Mouse (Mus musculus): ENCODE measurements around the gene Ltv1. TPM values are rescaled to one million over a fixed set of nuclear protein-coding genes. Genes with fewer than 3 reads are reported as not detected.
A peak's percentile ranks its signal among the peaks of the same experiment; 100 is the strongest.

The Ltv1 gene
- total RNA-seq, 2 experiments from 2014 or later, result 18.5 to 23.1 TPM

GRCm38 (mm10) chr10:13137906-13138305 lies 55.1 kb downstream of the Ltv1 start:
- intact Hi-C loops (cut with DNase I), result no loop called here
- DNase-seq (ENCODE audit: low spot score in 2 of 2), result no peak

GRCm38 (mm10) chr10:13135751-13136150 lies 57.2 kb downstream of the Ltv1 start:
- DNase-seq (ENCODE audit: low spot score in 2 of 2), result no peak
- intact Hi-C loops (cut with DNase I), result no loop called here

- intact Hi-C loops (cut with DNase I), result no loop called here
- no peak for DNase-seq (ENCODE audit: low spot score in 2 of 2)
Observed at GRCm38 (mm10) chr10:13135276-13135675, 57.7 kb downstream of the Ltv1 start.

DNA sequence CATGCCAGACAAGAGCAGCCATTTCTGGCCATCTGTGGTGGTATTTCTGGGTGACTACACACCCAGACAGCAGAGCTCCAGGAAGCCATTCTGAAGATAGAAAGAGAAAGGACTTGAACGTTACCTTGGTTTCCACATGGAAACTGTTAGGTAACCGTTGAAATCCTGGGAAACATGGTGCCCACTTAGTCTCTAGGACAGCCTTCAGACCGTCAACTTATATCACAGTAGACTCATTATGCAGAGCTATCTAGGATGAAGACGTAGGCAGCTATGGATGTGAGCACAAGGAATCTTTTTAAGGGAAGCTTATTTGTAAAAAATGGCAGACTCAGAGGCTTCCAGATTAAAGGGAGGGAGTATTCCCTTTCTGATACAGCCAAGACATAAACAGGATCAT lies 59.1 kb downstream of the Ltv1 start:
- intact Hi-C loops (cut with DNase I), result no loop called here
- DNase-seq (ENCODE audit: low spot score in 2 of 2), result peak in 1 of 2 experiments; percentile 50

Other genes starting within 250 kb of the Ltv1 start
- under 1 TPM; 0.11 to 0.34 TPM for gene Stx11, start 228.9 kb downstream of the Ltv1 start, total RNA-seq (2021)
- gene Sf3b5, start 187.8 kb downstream of the Ltv1 start, total RNA-seq (2021), result 1 to 10 TPM; 7.0 to 7.9 TPM
- 10 to 100 TPM; 14.8 to 20.3 TPM for gene Plagl1, start 132.7 kb downstream of the Ltv1 start, total RNA-seq (2021)
- not detected for gene Zc2hc1b, start 15.1 kb downstream of the Ltv1 start, total RNA-seq (2021)

All from left cerebral cortex, postnatal 25 days (tissue).